8 mouse cellular contexts compared by ENCODE assay signal in genomic region chr10:45066131-45066930, GRCm38 (mm10). TPM values are rescaled to one million over a fixed set of nuclear protein-coding genes. Genes with fewer than 3 reads are reported as not detected.
DNase-seq lines count a peak whose midpoint lies in the region; ATAC-seq and TF ChIP-seq lines count a peak whose summit lies in the region.

No protein-coding gene starts in this region.

- DNase-seq in lung, adult 2 months = no peak
- no peak for DNase-seq in lung, postnatal 25 days (ENCODE audit: low spot score)
- peak; percentile 65 for DNase-seq in ZHBTc4 (ENCODE audit: low read depth, low spot score)
- DNase-seq in embryo, embryonic 11 days = peak; percentile 43
- no peak for DNase-seq in gastrocnemius, postnatal 36 days
- DNase-seq in gastrocnemius, postnatal 14 days = no peak

- H3K4me2 ChIP-seq in intestine, embryonic 16.5 days (ENCODE audit: low read depth, low read length) = peak overlapping the region; percentile 68
- H3K4me2 ChIP-seq in myocyte (ENCODE audit: low read depth) = peak overlapping the region; percentile 97

- H3K27ac ChIP-seq in intestine, embryonic 16.5 days (ENCODE audit: low read length) = peak overlapping the region; percentile 72

- peak overlapping the region; percentile 92 for H3K9ac ChIP-seq in intestine, embryonic 16.5 days (ENCODE audit: low read depth, low read length)

- no peaks in the 10 kb centered on the region for H3K9me3 ChIP-seq in intestine, embryonic 16.5 days (ENCODE audit: control insufficient read depth, low read length)

- no peaks in the 10 kb centered on the region for H3K36me3 ChIP-seq in intestine, embryonic 16.5 days (ENCODE audit: control insufficient read depth, insufficient read depth, low read length)
- no peaks in the 10 kb centered on the region for H3K36me3 ChIP-seq in myocyte (ENCODE audit: control insufficient read depth, insufficient read depth)

- no peaks in the 10 kb centered on the region for H3K27me3 ChIP-seq in intestine, embryonic 16.5 days (replicated peaks; ENCODE audit: control insufficient read depth, insufficient read depth, low read length)
- H3K27me3 ChIP-seq in myocyte (ENCODE audit: control insufficient read depth, insufficient read depth, insufficient read length) = no peaks in the 10 kb centered on the region

- peaks cover 17% of the 10 kb centered on the region for H3K4me1 ChIP-seq in lung, adult 2 months (ENCODE audit: control insufficient read depth, insufficient read depth, low read length)
- H3K4me1 ChIP-seq in intestine, embryonic 16.5 days (ENCODE audit: control insufficient read depth, insufficient read depth, low read length) = peaks cover 27% of the 10 kb centered on the region

- peak overlapping the region; percentile 65 for H3K4me3 ChIP-seq in lung, adult 2 months (replicated peaks; ENCODE audit: extremely low read depth, low read depth, low read length)
- H3K4me3 ChIP-seq in intestine, embryonic 16.5 days (ENCODE audit: low read length) = peak overlapping the region; percentile 96
- peak overlapping the region; percentile 77 for H3K4me3 ChIP-seq in myocyte

- peak overlapping the region; percentile 72 for H3ac ChIP-seq in myocyte (ENCODE audit: control insufficient read depth, insufficient read length)

- H3K79me2 ChIP-seq in myocyte (ENCODE audit: control insufficient read depth, insufficient read depth) = peaks cover 46% of the 10 kb centered on the region

- TF ChIP-seq CTCF in lung, adult 2 months (IDR thresholded peaks at IDR 0.05; ENCODE audit: insufficient read depth, low read length) = no peak

- no peak for TF ChIP-seq POLR2A in lung, adult 2 months (IDR thresholded peaks at IDR 0.05; ENCODE audit: borderline replicate concordance, extremely low read depth, low read depth, low read length)
- TF ChIP-seq POLR2A in myocyte (IDR thresholded peaks at IDR 0.05; ENCODE audit: insufficient read length, low read depth) = no peak

- peak; percentile 67; the same call in 1 of the 2 replicates for ATAC-seq in intestine, embryonic 16.5 days

- intact Hi-C loops in gastrocnemius, postnatal 36 days (cut with DNase I) = no loop called here
- intact Hi-C loops in gastrocnemius, postnatal 14 days (cut with DNase I; ENCODE audit: low total_unique reads) = no loop called here

- 13% methylated on average over 12 of the region's 12 CpGs for WGBS in lung, adult 2 months
- 8% methylated on average over 11 of the region's 12 CpGs for WGBS in intestine, embryonic 16.5 days

TF ChIP-seq in myocyte, 11 proteins besides CTCF, POLR2A, EP300 and RAD21:
- TF ChIP-seq MYOG (IDR thresholded peaks at IDR 0.05; ENCODE audit: control insufficient read depth in 1 of 3, insufficient read depth in 1 of 3, insufficient read length in 2 of 3, low read depth in 2 of 3) (no peak), REST (IDR thresholded peaks at IDR 0.05; ENCODE audit: insufficient read depth, insufficient read length) (no peak), TCF3 (IDR thresholded peaks at IDR 0.05; ENCODE audit: insufficient read length, low read depth) (no peak), POLR2AphosphoS2 (IDR thresholded peaks at IDR 0.05; ENCODE audit: insufficient read length, low read depth) (no peak), USF1 (IDR thresholded peaks at IDR 0.05; ENCODE audit: low read depth) (no peak), TCF12 (IDR thresholded peaks at IDR 0.05; ENCODE audit: insufficient read depth, poor library complexity, severe bottlenecking) (no peak), E2F4 (IDR thresholded peaks at IDR 0.05; ENCODE audit: insufficient read depth) (no peak), MAX (IDR thresholded peaks at IDR 0.05; ENCODE audit: low read depth) (no peak), CEBPB (IDR thresholded peaks at IDR 0.05; ENCODE audit: insufficient read depth, poor library complexity, severe bottlenecking) (no peak), MYOD1 (IDR thresholded peaks at IDR 0.05; ENCODE audit: control insufficient read depth in 1 of 3, insufficient read length in 2 of 3, low read depth in 2 of 3) (no peak), SRF (IDR thresholded peaks at IDR 0.05; ENCODE audit: control insufficient read depth, insufficient read length, low read depth) (no peak)

RNA-seq across cellular contexts. Expression of gene Prep, which starts 0.7 kb away (rescaled TPM):
- 18.0 and 19.8 TPM in 2 replicates for polyA plus RNA-seq in lung, adult 2 months (2012; rRNA removed)
- polyA plus RNA-seq in intestine, embryonic 16.5 days (2015; fragmentation: Nextera tagmentation; extraction: Ambion mirVana) = 22.8 and 24.2 TPM in 2 replicates
- polyA plus RNA-seq in myocyte (2012; fragmentation: generic; extraction: Trizol) = 35.6 TPM
- total RNA-seq in gastrocnemius, postnatal 36 days (2021) = 1 to 10 TPM; 6.3 to 7.2 TPM
- total RNA-seq in gastrocnemius, postnatal 14 days (2021) = 1 to 10 TPM; 7.6 to 8.4 TPM

Comparison
In these comparisons a context has a peak if more than half of its experiments do, and no peak if none do; other contexts are left out.
1. DNase-seq: peak in ZHBTc4 (single experiment) and embryo, embryonic 11 days (single experiment); none in lung, adult 2 months (single experiment), lung, postnatal 25 days (single experiment), gastrocnemius, postnatal 36 days (0 of 2) and gastrocnemius, postnatal 14 days (single experiment).
2. Peak in every context shown above with its lines, with median percentiles within 50 percentile points of each other: H3K4me3 ChIP-seq.